In genomic region chr19:4045966-4046865, GRCm38 (mm10) we compare ENCODE assay signal across 8 mouse cellular contexts. TPM values are rescaled to one million over a fixed set of nuclear protein-coding genes. Genes with fewer than 3 reads are reported as not detected.
A peak's percentile ranks its signal among the peaks of the same experiment; 100 is the strongest.
DNase-seq lines count a peak whose midpoint lies in the region; ATAC-seq and TF ChIP-seq lines count a peak whose summit lies in the region.

Gene Gstp2 (minus strand): TSS chr19:4046023.

- H3K4me1 ChIP-seq in hindbrain, postnatal 0 days (ENCODE audit: insufficient read depth, low read length) = no peaks in the 10 kb centered on the region
- peaks cover 57% of the 10 kb centered on the region for H3K4me1 ChIP-seq in megakaryocyte, embryonic 14.5 days

- peak; percentile 60 for DNase-seq in embryo, embryonic 10 days (ENCODE audit: low spot score)
- DNase-seq in embryo, embryonic 9.5 days (ENCODE audit: extremely low spot score) = no peak
- DNase-seq in cerebellum, adult 9-10 months = peak; percentile 89
- peak; percentile 75 to 82 for DNase-seq in gastrocnemius, adult 8-10 months (ENCODE audit: low spot score in 2 of 2)
- peak; percentile 78 for DNase-seq in hindbrain, postnatal 0 days (ENCODE audit: low spot score)
- peak; percentile 63 to 84 for DNase-seq in left cerebral cortex, adult 8-10 months (ENCODE audit: low spot score in 2 of 2)
- DNase-seq in spleen, postnatal 36 days (ENCODE audit: low spot score in 2 of 2) = peak; percentile 29 to 61

- WGBS in hindbrain, postnatal 0 days = 41% methylated on average over 16 of the region's 16 CpGs

- no peaks in the 10 kb centered on the region for H3K9me3 ChIP-seq in hindbrain, postnatal 0 days (ENCODE audit: low read length)
- H3K9me3 ChIP-seq in megakaryocyte, embryonic 14.5 days = peaks cover 3% of the 10 kb centered on the region; the same call in 1 of the 2 replicates

- no peaks in the 10 kb centered on the region for H3K36me3 ChIP-seq in hindbrain, postnatal 0 days (ENCODE audit: insufficient read depth, low read length)
- H3K36me3 ChIP-seq in megakaryocyte, embryonic 14.5 days (replicated peaks; ENCODE audit: low read length) = no peaks in the 10 kb centered on the region

- H3K4me2 ChIP-seq in hindbrain, postnatal 0 days (ENCODE audit: low read depth, low read length) = peak within 1 kb of the TSS; percentile 33

- peak; percentile 79 for ATAC-seq in hindbrain, postnatal 0 days

- peak; percentile 59 for TF ChIP-seq CTCF in hindbrain, postnatal 0 days (IDR thresholded peaks at IDR 0.05; ENCODE audit: low read depth)

- H3K9ac ChIP-seq in hindbrain, postnatal 0 days (replicated peaks; ENCODE audit: low read length) = no peak within 1 kb of the TSS

- H3K4me3 ChIP-seq in hindbrain, postnatal 0 days (ENCODE audit: low read length) = no peak within 1 kb of the TSS
- H3K4me3 ChIP-seq in megakaryocyte, embryonic 14.5 days (replicated peaks) = peak within 1 kb of the TSS; percentile 56

- no peaks in the 10 kb centered on the region for H3K27me3 ChIP-seq in hindbrain, postnatal 0 days (ENCODE audit: insufficient read depth, low read length)
- H3K27me3 ChIP-seq in megakaryocyte, embryonic 14.5 days (replicated peaks) = peaks cover 4% of the 10 kb centered on the region

- H3K27ac ChIP-seq in hindbrain, postnatal 0 days = no peak within 1 kb of the TSS

RNA-seq across cellular contexts. Expression of gene Gstp2, which starts in this region (rescaled TPM):
- 100 to 1,000 TPM; 240 to 258 (median 250) TPM for total RNA-seq in gastrocnemius, adult 8-10 months (2022)
- total RNA-seq in hindbrain, postnatal 0 days (2014; rRNA removed) = 0.52 TPM in 1 of 2 replicates, not detected in the other
- polyA plus RNA-seq in hindbrain, postnatal 0 days (2015; fragmentation: Nextera tagmentation; extraction: Ambion mirVana) = 2.2 and 3.0 TPM in 2 replicates
- 10 to 100 TPM; 43.0 to 73.3 (median 55.7) TPM for total RNA-seq in left cerebral cortex, adult 8-10 months (2022)
- not detected in 2 replicates for polyA plus RNA-seq in megakaryocyte, embryonic 14.5 days (2012; ENCODE audit: insufficient read depth, low replicate concordance)

Comparison
In these comparisons a context has a peak if more than half of its experiments do, and no peak if none do; other contexts are left out.
1. RNA of gene Gstp2 (total RNA-seq): 240 to 258 TPM in gastrocnemius, adult 8-10 months and 43.0 to 73.3 TPM in left cerebral cortex, adult 8-10 months; 0.52 TPM in hindbrain, postnatal 0 days; every median in the first group is over 10 times any median in the second.